Mouse (Mus musculus): ENCODE results near the gene Vstm2l.

GRCm38 (mm10) chr2:157877967-157878366 is 36.5 kb upstream of the Vstm2l start:
- no peak for TF ChIP-seq POLR2A (IDR thresholded peaks at IDR 0.05; ENCODE audit: low read depth, low read length)
- no peak for TF ChIP-seq CTCF (conservative IDR thresholded peaks at IDR 0.05; ENCODE audit: insufficient read depth, insufficient read length, low read depth, low read length)
